Mouse (Mus musculus): Measurements from ENCODE around the gene Snx30.
"Not testable (repeated sequence)": the region's sequence is repeated elsewhere in the genome, so short reads cannot be mapped to it uniquely, and the experiment has no call there.

The Snx30 gene

GRCm38 (mm10) chr4:59805181-59805967 lies at the start of gene Snx30:
Gene Snx30 (plus strand): TSS chr4:59805840.
- DNase-seq = peak; percentile 91

- DNase-seq = peak; percentile 74
These were observed 49.1 kb upstream of the Snx30 start for GRCm38 (mm10) chr4:59756332-59757082.

- no peak for DNase-seq
These were observed 47.9 kb upstream of the Snx30 start for GRCm38 (mm10) chr4:59757452-59758435.

GRCm38 (mm10) chr4:59760016-59760415 lies 45.6 kb upstream of the Snx30 start:
- DNase-seq = no peak

- DNase-seq = peak; percentile 71
These were observed 44.8 kb upstream of the Snx30 start for GRCm38 (mm10) chr4:59760636-59761364.

- DNase-seq = peak; percentile 61
These were observed 44.3 kb upstream of the Snx30 start for GRCm38 (mm10) chr4:59761365-59761729.

GRCm38 (mm10) chr4:59764950-59765349 lies 40.7 kb upstream of the Snx30 start:
- no peak for DNase-seq

- DNase-seq = no peak
These were observed 40.1 kb upstream of the Snx30 start for GRCm38 (mm10) chr4:59765385-59766005.

GRCm38 (mm10) chr4:59767717-59768116 lies 37.9 kb upstream of the Snx30 start:
- no peak for DNase-seq

GRCm38 (mm10) chr4:59772171-59772879 lies 33.3 kb upstream of the Snx30 start:
- DNase-seq = no peak

GRCm38 (mm10) chr4:59777828-59778227 lies 27.8 kb upstream of the Snx30 start:
- DNase-seq = no peak

- DNase-seq = peak; percentile 21
These were observed 25.1 kb upstream of the Snx30 start for GRCm38 (mm10) chr4:59780568-59780967.

GRCm38 (mm10) chr4:59782853-59783684 lies 22.6 kb upstream of the Snx30 start:
- DNase-seq = no peak

- DNase-seq = peak; percentile 95
These were observed 21.9 kb upstream of the Snx30 start for GRCm38 (mm10) chr4:59783685-59784279.

- DNase-seq = no peak
These were observed 20.2 kb upstream of the Snx30 start for GRCm38 (mm10) chr4:59785412-59785811.

- DNase-seq = peak; percentile 90
These were observed 19.0 kb upstream of the Snx30 start for GRCm38 (mm10) chr4:59786661-59787060.

- DNase-seq = peak; percentile 53
These were observed 18.5 kb upstream of the Snx30 start for GRCm38 (mm10) chr4:59787126-59787525.

- no peak for DNase-seq
These were observed 16.6 kb upstream of the Snx30 start for GRCm38 (mm10) chr4:59789015-59789414.

- DNase-seq = not testable (repeated sequence)
These were observed 12.0 kb upstream of the Snx30 start for GRCm38 (mm10) chr4:59793626-59794025.

GRCm38 (mm10) chr4:59794116-59794515 lies 11.5 kb upstream of the Snx30 start:
- no peak for DNase-seq
